Mouse (Mus musculus) hindbrain, postnatal 0 days (tissue): ENCODE results near the gene Scml4. TPM values are rescaled to one million over a fixed set of nuclear protein-coding genes. Genes with fewer than 3 reads are reported as not detected.

Experiments used
- ATAC-seq: fragments of 200-750 bp; cut with Nextera tagmentation; 2 replicates; pipeline ENCODE4 v1.8.0; 2017; ENCODE audit warnings: mild to moderate bottlenecking, moderate TSS enrichment, moderate library complexity
- DNase-seq: peaks from one replicate; pipeline ENCODE4 v3.0.0-alpha.2; 2015; ENCODE audit warnings: low spot score
- H3K27ac ChIP-seq: fragments of 300-500 bp; sonication (generic); 2 replicates; pipeline ENCODE4 v1.5.1; 2014; ENCODE audit warnings: mild to moderate bottlenecking
- H3K27me3 ChIP-seq: fragments of 300-500 bp; sonication (generic); 2 replicates; pipeline ENCODE4 v1.6.1; 2014; ENCODE audit warnings: low read length, mixed read lengths; ENCODE audit not compliant: insufficient read depth
- H3K36me3 ChIP-seq: fragments of 300-500 bp; sonication (generic); 2 replicates; pipeline ENCODE4 v1.6.1; 2014; ENCODE audit warnings: low read length, mixed read lengths; ENCODE audit not compliant: insufficient read depth
- H3K4me1 ChIP-seq: fragments of 300-500 bp; sonication (generic); 2 replicates; pipeline ENCODE4 v1.6.1; 2014; ENCODE audit warnings: antibody characterized with exemption, low read length, mixed read lengths; ENCODE audit not compliant: insufficient read depth
- H3K4me2 ChIP-seq: fragments of 300-500 bp; sonication (generic); 2 replicates; pipeline ENCODE4 v1.6.1; 2014; ENCODE audit warnings: low read depth, mild to moderate bottlenecking, low read length, moderate library complexity, mixed read lengths
- H3K4me3 ChIP-seq: fragments of 300-500 bp; sonication (generic); 2 replicates; pipeline ENCODE4 v1.5.1; 2014; ENCODE audit warnings: low read length
- H3K9ac ChIP-seq: fragments of 300-500 bp; sonication (generic); replicated peaks from 2 replicates; pipeline ENCODE4 v1.6.1; 2014; ENCODE audit warnings: mild to moderate bottlenecking, low read length, moderate library complexity, mixed read lengths
- H3K9me3 ChIP-seq: fragments of 300-500 bp; sonication (generic); 2 replicates; pipeline ENCODE4 v1.6.1; 2016; ENCODE audit warnings: low read length, mixed read lengths
- CTCF ChIP-seq: IDR thresholded peaks from 2 replicates; pipeline ENCODE4 v1.5.1; 2016; ENCODE audit warnings: antibody characterized with exemption, control low read depth, low read depth
- WGBS: fragments of 180-500 bp; shearing (Covaris S2); extraction: QIAGEN DNeasy Blood & Tissue Kit; methylation state at CpG from one replicate; pipeline ENCODE4 v1.1.7; 2014; 5-methylcytosine and 5-hydroxymethylcytosine counted together
- polyA plus RNA-seq: library from polyadenylated mRNA; unstranded; fragments of >200 nt; fragmentation: Nextera tagmentation; extraction: Ambion mirVana; gene quantifications from 2 replicates; pipeline ENCODE4 v1.2.1, GENCODE M21; 2015
- total RNA-seq: library from RNA; depleted of rRNA; stranded (reverse); fragments of >200 nt; gene quantifications from 2 replicates; pipeline ENCODE4 v1.2.3, GENCODE M21; 2014; rRNA removed

Scml4 gene
- total RNA-seq (16.4 and 21.1 TPM in 2 replicates), polyA plus RNA-seq (4.9 and 7.0 TPM in 2 replicates)

- no peaks in the 10 kb centered on the region for H3K36me3 ChIP-seq
- DNase-seq (peak; percentile 84), ATAC-seq (peak; percentile 86)
- H3K27ac ChIP-seq: peak within 1 kb of the TSS; percentile 67
- H3K9ac ChIP-seq: peak within 1 kb of the TSS; percentile 42
- no peaks in the 10 kb centered on the region for H3K27me3 ChIP-seq
- no peaks in the 10 kb centered on the region for H3K9me3 ChIP-seq
- peak within 1 kb of the TSS; percentile 31 for H3K4me3 ChIP-seq
- H3K4me2 ChIP-seq: peak within 1 kb of the TSS; percentile 67
- TF ChIP-seq CTCF: no peak
- peaks cover 13% of the 10 kb centered on the region for H3K4me1 ChIP-seq
- 14% methylated on average over 17 of the region's 17 CpGs for WGBS
Observed at GRCm38 (mm10) chr10:42860159-42860911, at the start of gene Scml4. Scml4 (plus strand) TSS chr10:42860370.

- Histone ChIP-seq H3K27ac (no peak overlapping the region), H3K9me3 (no peaks in the 10 kb centered on the region), H3K27me3 (no peaks in the 10 kb centered on the region), H3K4me2 (no peak overlapping the region), H3K4me3 (no peak overlapping the region), H3K36me3 (peaks cover 19% of the 10 kb centered on the region), H3K9ac (no peak overlapping the region), H3K4me1 (no peaks in the 10 kb centered on the region)
- 51% methylated on average over 6 of the region's 6 CpGs for WGBS
- ATAC-seq: no peak
- TF ChIP-seq CTCF: no peak
- no peak for DNase-seq
Observed at GRCm38 (mm10) chr10:42825923-42826322, 34.2 kb upstream of the Scml4 start.

GRCm38 (mm10) chr10:42827155-42827554 lies 33.0 kb upstream of the Scml4 start:
- TF ChIP-seq CTCF: no peak
- H3K9ac ChIP-seq: no peak overlapping the region

GRCm38 (mm10) chr10:42830007-42830406 lies 30.2 kb upstream of the Scml4 start:
- Histone ChIP-seq H3K9me3 (no peaks in the 10 kb centered on the region), H3K27me3 (no peaks in the 10 kb centered on the region), H3K4me3 (no peak overlapping the region), H3K4me1 (no peaks in the 10 kb centered on the region), H3K36me3 (peaks cover 14% of the 10 kb centered on the region), H3K27ac (no peak overlapping the region), H3K4me2 (no peak overlapping the region), H3K9ac (no peak overlapping the region)
- TF ChIP-seq CTCF: no peak
- ATAC-seq (no peak), DNase-seq (no peak)
- WGBS: 89% methylated on average over 2 of the region's 2 CpGs

More at GRCm38 (mm10) chr10:42827155-42827554, 33.0 kb upstream of the Scml4 start:
- H3K9me3 ChIP-seq: no peaks in the 10 kb centered on the region
- no peak overlapping the region for H3K4me2 ChIP-seq
- peaks cover 18% of the 10 kb centered on the region for H3K36me3 ChIP-seq
- WGBS: 68% methylated on average over 5 of the region's 5 CpGs
- no peak for ATAC-seq
- DNase-seq: peak; percentile 10
- H3K27me3 ChIP-seq: no peaks in the 10 kb centered on the region
- H3K4me3 ChIP-seq: no peak overlapping the region
- no peak overlapping the region for H3K27ac ChIP-seq
- no peaks in the 10 kb centered on the region for H3K4me1 ChIP-seq

GRCm38 (mm10) chr10:42830409-42830808 lies 29.8 kb upstream of the Scml4 start:
- Histone ChIP-seq H3K4me1 (no peaks in the 10 kb centered on the region), H3K27me3 (no peaks in the 10 kb centered on the region), H3K9ac (no peak overlapping the region), H3K27ac (no peak overlapping the region), H3K36me3 (peaks cover 14% of the 10 kb centered on the region), H3K9me3 (no peaks in the 10 kb centered on the region), H3K4me2 (no peak overlapping the region), H3K4me3 (no peak overlapping the region)
- no peak for ATAC-seq
- DNase-seq: no peak
- no peak for TF ChIP-seq CTCF
- WGBS: 56% methylated on average over 6 of the region's 6 CpGs

GRCm38 (mm10) chr10:42832677-42833076 lies 27.5 kb upstream of the Scml4 start:
- no peak overlapping the region for H3K9ac ChIP-seq
- peak; percentile 71 for TF ChIP-seq CTCF
- peak; percentile 68 for DNase-seq

More at GRCm38 (mm10) chr10:42832677-42833076, 27.5 kb upstream of the Scml4 start:
- peaks cover 14% of the 10 kb centered on the region for H3K36me3 ChIP-seq
- no peaks in the 10 kb centered on the region for H3K9me3 ChIP-seq
- no peaks in the 10 kb centered on the region for H3K4me1 ChIP-seq
- H3K4me3 ChIP-seq: no peak overlapping the region
- 20% methylated on average over 4 of the region's 4 CpGs for WGBS
- H3K27me3 ChIP-seq: no peaks in the 10 kb centered on the region
- no peak overlapping the region for H3K4me2 ChIP-seq
- H3K27ac ChIP-seq: no peak overlapping the region
- peak; percentile 63 for ATAC-seq
